Mouse (Mus musculus) forebrain, embryonic 15.5 days (tissue): Measurements from ENCODE around the gene Mrps15. TPM values are rescaled to one million over a fixed set of nuclear protein-coding genes. Genes with fewer than 3 reads are reported as not detected.

ENCODE experiments used
- ATAC-seq: fragments of 200-750 bp; cut with Nextera tagmentation; replicated peaks from 2 replicates; pipeline ENCODE4 v1.8.0; 2017; ENCODE audit warnings: mild to moderate bottlenecking, moderate TSS enrichment, moderate library complexity
- H3K27ac ChIP-seq: fragments of 300-500 bp; sonication (generic); replicated peaks from 2 replicates; pipeline ENCODE4 v1.5.1; 2015; ENCODE audit warnings: mild to moderate bottlenecking, inconsistent platforms
- H3K27me3 ChIP-seq: fragments of 300-500 bp; sonication (generic); 2 replicates; pipeline ENCODE4 v1.6.1; 2015; ENCODE audit warnings: inconsistent platforms
- H3K36me3 ChIP-seq: fragments of 300-500 bp; sonication (generic); 2 replicates; pipeline ENCODE4 v1.6.1; 2015; ENCODE audit warnings: mild to moderate bottlenecking, inconsistent platforms
- H3K4me1 ChIP-seq: fragments of 300-500 bp; sonication (generic); 2 replicates; pipeline ENCODE4 v1.6.1; 2015; ENCODE audit warnings: inconsistent platforms
- H3K4me2 ChIP-seq: fragments of 300-500 bp; sonication (generic); replicated peaks from 2 replicates; pipeline ENCODE4 v1.6.1; 2015; ENCODE audit warnings: mild to moderate bottlenecking, inconsistent platforms
- H3K4me3 ChIP-seq: fragments of 300-500 bp; sonication (generic); 2 replicates; pipeline ENCODE4 v1.5.1; 2015; ENCODE audit warnings: mild to moderate bottlenecking, inconsistent platforms
- H3K9ac ChIP-seq: fragments of 300-500 bp; sonication (generic); replicated peaks from 2 replicates; pipeline ENCODE4 v1.6.1; 2015; ENCODE audit warnings: mild to moderate bottlenecking, inconsistent platforms
- H3K9me3 ChIP-seq: fragments of 300-500 bp; sonication (generic); 2 replicates; pipeline ENCODE4 v1.6.1; 2016; ENCODE audit warnings: inconsistent platforms
- WGBS: fragments of 180-500 bp; shearing (Covaris S2); methylation state at CpG from one replicate; pipeline ENCODE4 v1.1.7; 2015; ENCODE audit warnings: mixed read lengths; 5-methylcytosine and 5-hydroxymethylcytosine counted together
- polyA plus RNA-seq: library from polyadenylated mRNA; unstranded; fragments of >200 nt; fragmentation: Nextera tagmentation; extraction: Ambion mirVana; gene quantifications from 2 replicates; pipeline ENCODE4 v1.2.1, GENCODE M21; 2015

Gene Mrps15
- polyA plus RNA-seq: 113 TPM in 2 replicates

DNA sequence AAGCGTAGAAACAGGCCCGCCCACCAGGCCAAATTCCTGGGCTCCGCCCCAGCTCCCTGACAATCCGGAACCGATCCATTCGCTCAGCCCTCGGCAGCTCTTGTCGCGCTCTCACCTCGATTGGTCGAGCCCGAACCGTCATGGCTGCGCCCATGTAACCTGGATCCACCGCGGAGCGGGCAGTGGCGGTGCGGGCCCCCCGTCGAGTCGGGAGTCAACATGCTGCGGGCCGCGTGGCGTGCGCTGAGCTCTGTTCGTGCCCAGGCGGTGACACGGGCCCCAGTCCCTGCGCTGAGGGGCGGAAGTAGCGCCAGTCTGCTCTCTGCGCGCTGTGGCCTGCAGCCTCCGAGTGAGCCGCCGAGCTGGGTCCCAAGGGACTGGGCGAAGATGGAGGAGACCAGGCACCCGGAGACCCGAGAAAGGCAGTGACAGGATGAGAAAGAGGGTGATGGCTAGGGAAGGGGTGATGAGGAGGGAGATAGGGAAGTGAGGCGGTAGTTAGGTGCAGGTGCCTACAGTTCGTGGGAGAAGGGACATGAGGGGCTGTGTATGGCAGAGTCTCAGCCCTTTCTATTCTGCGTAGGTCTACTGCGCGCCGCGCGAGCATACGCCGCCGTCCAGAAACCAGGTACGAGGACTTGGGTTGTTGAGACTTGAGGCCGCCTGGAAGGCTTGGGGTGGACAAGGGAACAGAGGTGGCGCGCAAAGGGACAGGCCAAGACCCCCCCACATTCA is at the start of gene Mrps15:
Mrps15 (plus strand) TSS at position 75 of the 735 bp plus-strand sequence.
- peak within 1 kb of the TSS; percentile 83 for H3K27ac ChIP-seq
- H3K36me3 ChIP-seq: peaks cover 8% of the 10 kb centered on the region
- peak within 1 kb of the TSS; percentile 87 for H3K9ac ChIP-seq
- H3K9me3 ChIP-seq: no peaks in the 10 kb centered on the region
- H3K4me2 ChIP-seq: peak within 1 kb of the TSS; percentile 96
- ATAC-seq: peak; percentile 97
- no peaks in the 10 kb centered on the region for H3K27me3 ChIP-seq
- peak within 1 kb of the TSS; percentile 96 for H3K4me3 ChIP-seq
- under 1% methylated on average over 56 of the region's 56 CpGs for WGBS
- H3K4me1 ChIP-seq: peaks cover 18% of the 10 kb centered on the region

DNA sequence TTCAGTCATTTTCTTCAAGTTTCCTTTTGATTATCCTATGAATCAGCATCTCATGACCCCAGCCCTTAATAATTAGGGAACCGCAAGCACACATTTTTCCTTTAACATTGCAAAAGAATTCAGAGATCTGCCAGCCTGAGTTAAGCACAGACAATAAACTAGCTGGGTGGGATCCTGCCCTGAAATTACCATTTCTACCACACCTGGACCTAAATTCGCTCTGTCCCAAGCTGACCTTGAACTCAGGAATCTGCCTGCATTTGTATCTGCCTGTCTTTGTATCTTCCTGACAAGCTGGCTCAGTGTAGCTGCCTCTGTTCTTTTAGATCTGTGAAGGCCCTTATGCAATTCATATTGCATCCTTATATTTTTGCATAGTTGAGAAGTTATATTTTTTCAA is 48.9 kb upstream of the Mrps15 start:
- H3K9ac ChIP-seq: no peak overlapping the region

DNA sequence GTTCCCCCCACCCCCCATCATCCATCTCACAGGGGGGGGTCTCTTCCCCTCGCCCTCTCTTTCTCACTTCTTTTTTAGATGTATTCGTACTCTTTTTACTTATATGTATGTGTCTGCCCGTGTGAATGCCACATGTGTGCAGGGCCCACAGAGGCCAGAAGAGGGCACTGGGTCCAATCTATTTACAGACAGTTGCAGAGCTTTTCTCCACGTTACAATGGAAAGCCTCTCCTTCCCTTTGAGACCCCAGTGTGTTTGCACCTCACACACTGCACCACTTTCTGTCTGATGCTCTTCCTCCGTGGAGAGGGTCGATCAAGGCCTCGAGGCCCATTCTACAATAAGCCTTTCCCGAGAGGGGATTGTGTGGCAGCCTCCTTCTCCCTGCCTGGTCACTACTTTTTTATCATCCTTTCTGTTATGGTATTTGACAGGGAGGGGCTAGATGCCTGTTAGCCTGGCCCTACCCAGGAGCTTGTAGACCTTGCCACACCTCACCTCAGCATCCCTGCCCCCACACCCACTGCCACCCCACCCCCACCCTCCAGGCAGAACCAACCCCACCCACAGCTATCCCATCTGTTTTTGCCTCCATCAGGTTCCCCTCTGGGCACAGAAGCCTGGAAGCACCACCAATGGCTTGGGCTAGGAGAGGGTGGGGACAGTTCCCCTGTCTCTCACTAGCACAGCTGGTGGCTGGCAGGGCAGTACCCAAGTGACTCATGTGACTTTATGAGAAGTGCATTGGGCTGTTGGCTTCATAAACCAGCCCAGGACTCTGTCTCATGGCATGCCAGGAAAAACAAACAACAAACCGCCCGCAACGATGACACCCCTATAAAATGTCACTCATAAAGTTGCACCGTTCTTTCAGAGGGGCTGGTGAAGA is 45.2 kb upstream of the Mrps15 start:
- Histone ChIP-seq H3K27ac (no peak overlapping the region), H3K4me2 (no peak overlapping the region), H3K36me3 (no peaks in the 10 kb centered on the region), H3K27me3 (no peaks in the 10 kb centered on the region), H3K9ac (no peak overlapping the region), H3K4me1 (no peaks in the 10 kb centered on the region), H3K9me3 (peaks cover 13% of the 10 kb centered on the region; the same call in 1 of the 2 replicates), H3K4me3 (no peak overlapping the region)
- no peak for ATAC-seq
- WGBS: 87% methylated on average over 12 of the region's 12 CpGs

More for the DNA sequence above, 48.9 kb upstream of the Mrps15 start:
- H3K4me1 ChIP-seq: no peaks in the 10 kb centered on the region
- no peaks in the 10 kb centered on the region for H3K27me3 ChIP-seq
- H3K4me2 ChIP-seq: no peak overlapping the region
- H3K9me3 ChIP-seq: peaks cover 13% of the 10 kb centered on the region; the same call in 1 of the 2 replicates
- WGBS: 93% methylated on average over 2 of the region's 2 CpGs
- H3K4me3 ChIP-seq: no peak overlapping the region
- ATAC-seq: no peak
- H3K36me3 ChIP-seq: no peaks in the 10 kb centered on the region
- H3K27ac ChIP-seq: no peak overlapping the region

DNA sequence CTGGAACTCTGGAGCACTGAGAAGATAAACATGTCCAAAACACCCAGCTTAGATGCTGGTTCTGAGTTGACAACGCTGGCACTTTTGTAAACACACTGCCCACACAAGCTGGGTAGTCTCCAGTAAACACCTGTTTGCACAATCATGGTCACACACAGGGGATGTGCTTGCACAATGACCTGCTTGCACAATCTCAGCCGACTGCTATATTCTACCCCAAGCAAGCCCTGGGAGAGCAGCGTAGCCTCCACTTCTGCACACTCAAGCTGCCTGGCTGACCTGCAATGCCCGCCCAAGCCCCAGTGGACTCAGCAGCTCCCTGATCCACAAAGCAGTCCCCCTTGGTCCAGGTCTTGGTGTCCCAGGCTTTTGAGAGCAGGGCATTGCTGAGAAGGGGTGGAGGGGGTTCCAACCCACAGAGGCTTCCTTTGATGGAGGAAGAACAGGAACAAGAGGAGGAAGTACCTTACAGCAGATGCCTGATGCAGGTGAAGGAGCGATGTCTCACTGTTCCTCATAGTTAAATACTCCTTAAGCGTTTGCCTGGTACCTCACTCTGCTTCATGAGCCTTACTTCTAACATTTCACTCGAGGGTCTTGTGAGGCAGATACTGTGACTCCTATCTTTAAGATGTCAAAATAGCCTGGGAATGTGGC is 28.9 kb upstream of the Mrps15 start:
- Histone ChIP-seq H3K36me3 (no peaks in the 10 kb centered on the region), H3K27ac (no peak overlapping the region), H3K27me3 (no peaks in the 10 kb centered on the region), H3K9me3 (no peaks in the 10 kb centered on the region), H3K9ac (no peak overlapping the region), H3K4me2 (no peak overlapping the region), H3K4me1 (no peaks in the 10 kb centered on the region), H3K4me3 (no peak overlapping the region)
- 88% methylated on average over 7 of the region's 7 CpGs for WGBS
- ATAC-seq: no peak

DNA sequence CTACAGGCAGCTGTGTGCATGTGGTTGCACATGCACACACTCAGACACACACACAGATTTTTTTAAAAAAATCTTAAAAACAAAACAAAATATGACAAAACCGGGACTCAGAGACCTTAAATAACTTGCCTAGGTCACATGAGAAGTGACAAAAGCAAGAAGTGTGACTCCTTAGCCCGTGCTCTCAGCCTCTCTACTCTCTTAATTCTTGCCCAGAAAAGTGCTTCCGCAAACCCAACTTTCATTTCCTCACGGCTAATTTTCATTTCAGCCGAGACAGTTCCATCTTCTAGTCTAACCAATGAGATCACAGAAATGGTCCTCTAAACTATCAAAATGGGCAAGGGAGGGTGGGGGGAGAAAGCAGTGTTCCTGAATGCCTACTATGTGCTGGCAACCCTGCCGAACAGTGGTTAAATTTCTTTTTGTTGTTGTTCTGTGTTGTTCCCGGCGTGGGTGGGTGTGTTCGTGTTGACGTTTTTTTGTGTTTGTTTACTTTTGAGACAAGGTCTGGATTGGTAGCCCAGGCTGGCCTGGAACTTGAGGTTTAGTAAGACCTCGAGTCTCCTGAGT is 27.7 kb upstream of the Mrps15 start:
- H3K36me3 ChIP-seq: no peaks in the 10 kb centered on the region
- no peak overlapping the region for H3K4me2 ChIP-seq
- H3K27me3 ChIP-seq: no peaks in the 10 kb centered on the region
- H3K27ac ChIP-seq: no peak overlapping the region
- ATAC-seq: no peak
- WGBS: 87% methylated on average over 11 of the region's 11 CpGs
- no peaks in the 10 kb centered on the region for H3K9me3 ChIP-seq
- H3K4me3 ChIP-seq: no peak overlapping the region
- H3K9ac ChIP-seq: no peak overlapping the region
- H3K4me1 ChIP-seq: no peaks in the 10 kb centered on the region

DNA sequence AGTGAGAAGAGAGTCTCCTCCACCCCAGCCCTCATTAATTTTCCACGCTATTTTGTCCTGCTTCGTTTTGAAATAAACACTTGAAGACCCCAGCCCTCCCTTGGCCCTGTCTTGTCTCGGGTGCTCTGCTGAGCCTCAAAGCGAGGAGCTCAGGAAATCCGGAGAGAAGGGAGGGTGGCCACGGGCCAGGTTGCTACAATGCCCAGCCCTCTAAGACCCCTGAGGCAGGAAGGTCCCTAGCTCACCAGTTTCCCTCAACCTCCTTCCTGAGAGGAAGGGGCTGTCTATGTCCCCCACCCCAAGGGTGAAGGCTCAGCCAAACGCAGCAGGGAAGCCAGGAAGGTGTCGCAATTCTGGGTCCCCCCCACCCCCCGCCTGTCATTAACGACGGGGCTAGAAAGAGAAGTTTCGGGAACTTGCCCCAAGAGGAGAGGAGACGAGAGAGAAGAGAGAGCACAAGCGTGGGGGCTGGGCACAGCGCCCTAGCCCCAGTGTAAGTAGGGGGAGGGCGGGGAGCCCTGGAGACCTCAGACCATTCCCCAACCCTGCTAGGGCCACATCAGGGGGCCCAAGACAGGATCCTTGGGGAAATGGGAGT is 22.3 kb upstream of the Mrps15 start, which contains the start of gene Csf3r:
Csf3r (plus strand) TSS at position 248 of the 598 bp plus-strand sequence.
- Histone ChIP-seq H3K4me3 (no peak within 1 kb of the TSS), H3K36me3 (no peaks in the 10 kb centered on the region), H3K9me3 (no peaks in the 10 kb centered on the region), H3K9ac (no peak within 1 kb of the TSS), H3K27ac (no peak within 1 kb of the TSS), H3K4me1 (no peaks in the 10 kb centered on the region), H3K4me2 (no peak within 1 kb of the TSS), H3K27me3 (no peaks in the 10 kb centered on the region)
- no peak for ATAC-seq
- WGBS: 65% methylated on average over 16 of the region's 16 CpGs

DNA sequence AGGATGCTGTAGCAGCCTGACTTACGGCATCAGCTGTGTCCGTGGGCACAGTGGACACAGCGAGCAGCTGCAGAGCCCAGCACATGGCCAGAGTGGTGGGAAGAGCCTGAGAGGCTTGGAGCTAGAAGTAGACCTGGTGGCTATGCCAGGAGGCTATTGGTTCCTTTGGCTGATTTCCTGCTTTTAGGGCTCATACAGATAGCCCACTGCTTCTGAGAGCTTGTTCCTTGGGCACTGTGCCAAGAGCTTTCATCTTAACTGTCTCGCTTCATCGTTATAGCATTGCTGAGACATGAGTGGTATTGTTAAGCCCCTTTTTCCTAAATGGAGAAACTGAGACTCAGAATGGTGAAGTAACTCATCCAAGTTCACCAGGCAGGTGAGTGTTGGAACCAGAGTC is 20.9 kb upstream of the Mrps15 start:
- Histone ChIP-seq H3K9ac (no peak overlapping the region), H3K27ac (no peak overlapping the region), H3K27me3 (no peaks in the 10 kb centered on the region), H3K4me2 (no peak overlapping the region), H3K36me3 (no peaks in the 10 kb centered on the region), H3K9me3 (no peaks in the 10 kb centered on the region), H3K4me3 (no peak overlapping the region), H3K4me1 (no peaks in the 10 kb centered on the region)
- ATAC-seq: no peak
- WGBS: 70% methylated on average over 5 of the region's 5 CpGs

DNA sequence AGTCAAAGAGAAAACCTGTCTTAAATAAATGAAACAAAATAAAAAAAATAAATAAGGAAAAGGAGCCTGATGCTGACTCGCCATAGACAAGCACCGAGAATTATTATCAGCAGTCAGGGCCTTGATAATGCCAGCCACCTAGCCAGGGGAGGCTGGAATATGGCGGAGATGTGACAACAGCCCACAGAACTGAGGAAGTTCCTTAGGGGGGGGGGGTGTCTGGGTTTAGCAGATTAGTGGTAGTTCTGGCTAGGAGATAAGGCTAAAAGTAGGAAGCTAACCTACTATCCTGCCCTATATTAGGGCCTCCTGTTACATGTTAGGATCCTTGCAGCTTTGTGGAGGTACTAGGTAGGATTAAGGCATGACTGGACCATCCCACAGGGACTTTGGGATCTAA is 18.7 kb upstream of the Mrps15 start:
- no peak overlapping the region for H3K4me2 ChIP-seq
- H3K4me3 ChIP-seq: no peak overlapping the region
- WGBS: 95% methylated on average over 3 of the region's 3 CpGs
- H3K9me3 ChIP-seq: no peaks in the 10 kb centered on the region
- H3K27ac ChIP-seq: no peak overlapping the region
- H3K27me3 ChIP-seq: no peaks in the 10 kb centered on the region
- no peaks in the 10 kb centered on the region for H3K4me1 ChIP-seq
- no peaks in the 10 kb centered on the region for H3K36me3 ChIP-seq
- no peak for ATAC-seq
- H3K9ac ChIP-seq: no peak overlapping the region

DNA sequence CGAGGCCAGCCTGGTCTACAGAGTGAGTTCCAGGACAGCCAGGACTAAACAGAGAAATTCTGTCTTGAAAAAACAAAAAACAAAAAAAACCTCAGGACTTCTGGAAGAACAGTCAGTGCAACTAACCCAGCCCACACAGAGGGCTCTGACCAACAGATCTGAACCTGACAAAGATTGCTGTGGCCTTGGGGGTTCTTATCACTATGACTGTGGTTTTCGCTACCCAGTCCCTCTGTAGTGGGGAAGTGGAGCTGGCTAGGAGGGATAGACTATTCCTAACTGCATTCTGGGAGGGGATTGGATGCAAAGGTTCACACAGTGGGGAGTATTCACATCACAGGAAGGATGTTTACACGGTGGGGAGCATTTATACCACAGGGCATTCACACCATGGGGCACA is 17.7 kb upstream of the Mrps15 start:
- Histone ChIP-seq H3K4me2 (no peak overlapping the region), H3K36me3 (no peaks in the 10 kb centered on the region), H3K9me3 (no peaks in the 10 kb centered on the region), H3K27ac (no peak overlapping the region), H3K4me3 (no peak overlapping the region), H3K27me3 (no peaks in the 10 kb centered on the region), H3K9ac (no peak overlapping the region), H3K4me1 (no peaks in the 10 kb centered on the region)
- WGBS: 73% methylated on average over 3 of the region's 3 CpGs
- no peak for ATAC-seq

DNA sequence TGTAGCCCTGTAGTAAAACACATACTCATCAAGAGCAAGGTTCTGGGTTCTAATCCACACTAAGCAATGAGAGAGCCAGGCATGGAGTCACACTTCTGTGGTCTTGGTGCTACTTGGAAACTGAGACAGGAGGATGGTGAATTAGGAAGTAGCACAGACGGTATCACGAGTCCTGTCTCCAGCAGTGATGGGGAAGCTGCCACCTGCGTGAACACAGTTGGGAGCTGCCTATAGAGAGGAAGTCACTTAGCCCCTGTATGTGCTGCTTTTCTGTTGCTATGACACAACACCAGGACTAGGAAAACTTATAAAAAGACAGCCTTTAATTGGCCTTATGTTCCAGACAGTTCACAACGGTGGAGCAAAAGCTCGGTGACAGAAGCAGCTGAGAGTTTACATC is 16.0 kb upstream of the Mrps15 start:
- no peak overlapping the region for H3K4me3 ChIP-seq
- H3K4me1 ChIP-seq: no peaks in the 10 kb centered on the region
- no peaks in the 10 kb centered on the region for H3K27me3 ChIP-seq
- no peak for ATAC-seq
- H3K27ac ChIP-seq: no peak overlapping the region
- no peaks in the 10 kb centered on the region for H3K9me3 ChIP-seq
- H3K36me3 ChIP-seq: no peaks in the 10 kb centered on the region
- no peak overlapping the region for H3K4me2 ChIP-seq
- H3K9ac ChIP-seq: no peak overlapping the region
- WGBS: 75% methylated on average over 5 of the region's 5 CpGs

DNA sequence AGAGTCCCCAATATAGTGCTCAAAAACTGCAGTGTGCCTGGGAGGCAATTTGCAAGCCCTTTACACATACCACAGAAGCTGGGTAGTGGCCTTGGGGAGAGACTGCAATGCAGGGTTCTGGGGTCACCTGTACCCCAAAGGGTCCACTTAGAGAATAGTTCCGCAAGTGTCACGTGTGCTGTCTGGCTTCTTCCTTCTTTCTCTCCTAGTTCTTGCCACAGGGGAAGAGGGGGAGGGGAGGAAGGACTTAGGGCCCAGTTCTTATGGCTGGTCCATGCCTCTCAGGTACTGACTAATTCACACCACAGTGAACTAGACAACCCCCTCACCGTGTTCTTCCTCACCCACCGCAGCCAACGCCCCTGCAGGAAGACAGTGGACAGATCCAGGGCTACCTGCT is 11.3 kb upstream of the Mrps15 start:
- Histone ChIP-seq H3K4me3 (no peak overlapping the region), H3K4me1 (no peaks in the 10 kb centered on the region), H3K4me2 (no peak overlapping the region), H3K36me3 (no peaks in the 10 kb centered on the region), H3K27me3 (no peaks in the 10 kb centered on the region), H3K27ac (no peak overlapping the region), H3K9ac (no peak overlapping the region), H3K9me3 (no peaks in the 10 kb centered on the region)
- WGBS: 80% methylated on average over 5 of the region's 5 CpGs
- no peak for ATAC-seq
